Mouse (Mus musculus): ENCODE measurements around the gene Nudt3.

Gene Nudt3

DNA sequence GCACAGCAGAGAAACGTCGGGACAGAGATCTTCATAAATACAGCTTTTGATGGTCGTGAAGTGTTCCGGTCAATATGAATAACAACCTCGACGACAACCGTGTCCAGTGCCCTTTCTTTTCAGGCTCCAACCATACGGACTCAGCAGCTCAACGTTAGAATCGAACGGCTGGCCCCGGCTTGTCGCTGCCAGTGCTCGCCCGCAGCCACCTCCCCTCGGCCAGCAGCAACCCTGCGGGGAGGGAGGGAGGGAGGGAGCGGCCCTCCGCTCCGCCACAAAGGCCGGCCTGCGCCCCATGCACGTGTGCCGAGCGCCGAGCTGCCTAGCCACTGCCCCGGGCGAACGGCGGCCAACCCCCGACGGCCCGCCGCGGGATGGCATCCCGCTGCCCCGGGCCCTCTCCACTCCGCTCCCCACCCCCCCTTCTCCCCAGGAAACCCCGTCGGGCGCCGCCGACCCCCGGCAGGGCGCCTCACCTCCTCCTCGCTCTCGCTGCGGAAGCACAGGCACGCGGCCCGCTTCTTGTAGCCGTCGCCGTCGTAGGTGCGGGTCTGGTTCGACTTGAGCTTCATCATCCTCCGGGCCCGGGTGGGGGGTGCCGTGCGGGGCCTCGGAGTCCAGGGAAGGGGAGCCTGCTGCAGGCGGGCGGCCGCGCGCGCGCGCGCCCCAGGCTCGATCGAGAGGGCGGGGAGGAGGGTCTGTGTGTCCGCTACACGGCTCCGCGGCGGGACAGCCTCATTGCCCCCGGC is 510 bp downstream of the Nudt3 start:
- H3K36me3 ChIP-seq (ENCODE audit: control insufficient read depth, insufficient read depth, low read length, poor library complexity, severe bottlenecking), result no peaks in the 10 kb centered on the region
- DNase-seq (ENCODE audit: low read depth, low spot score), result peak; percentile 59
- H3K27me3 ChIP-seq (ENCODE audit: control insufficient read depth, insufficient read depth, low read length, poor library complexity, severe bottlenecking), result no peaks in the 10 kb centered on the region

DNA sequence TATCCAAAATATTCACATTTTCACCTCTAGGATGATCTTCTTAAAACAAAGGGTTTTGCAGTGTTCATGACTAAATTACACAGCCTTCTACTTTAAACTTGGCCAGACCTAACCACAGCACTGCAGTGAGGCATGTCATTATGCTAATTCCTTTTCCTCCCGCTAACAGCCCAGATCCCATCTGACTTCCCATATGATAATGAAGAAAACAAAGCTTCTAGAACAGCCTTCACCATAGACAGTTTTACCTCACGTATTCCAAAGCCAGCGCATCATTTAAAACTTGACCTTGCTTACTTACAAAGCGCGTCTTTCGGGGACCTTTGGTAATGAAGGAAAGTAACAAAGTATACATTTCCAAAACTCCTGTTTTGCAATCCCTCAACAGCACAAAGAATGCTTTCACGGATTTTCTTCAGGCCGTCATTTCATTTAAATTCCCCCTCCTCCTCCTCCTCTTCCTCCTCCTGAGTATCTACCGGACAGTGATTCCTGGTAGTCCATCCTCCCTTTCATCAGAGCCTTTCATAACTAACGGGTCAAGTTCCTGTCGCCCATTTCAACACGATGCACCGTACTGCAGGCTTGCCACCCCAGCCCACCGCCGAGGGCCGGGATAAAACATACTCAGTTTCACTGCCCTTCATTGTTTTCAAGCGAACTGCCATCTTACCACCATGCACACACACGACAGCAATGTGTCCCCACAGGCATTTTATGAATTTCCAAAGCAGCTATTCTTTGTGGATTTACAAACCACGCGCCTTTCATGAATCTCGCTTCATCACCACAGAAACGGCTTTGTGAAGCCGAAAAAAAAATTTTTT is 1.4 kb downstream of the Nudt3 start:
- no peaks in the 10 kb centered on the region for H3K27me3 ChIP-seq (ENCODE audit: control insufficient read depth, insufficient read depth, low read length, poor library complexity, severe bottlenecking)
- DNase-seq (ENCODE audit: low read depth, low spot score), result no peak
- H3K36me3 ChIP-seq (ENCODE audit: control insufficient read depth, insufficient read depth, low read length, poor library complexity, severe bottlenecking), result no peaks in the 10 kb centered on the region

DNA sequence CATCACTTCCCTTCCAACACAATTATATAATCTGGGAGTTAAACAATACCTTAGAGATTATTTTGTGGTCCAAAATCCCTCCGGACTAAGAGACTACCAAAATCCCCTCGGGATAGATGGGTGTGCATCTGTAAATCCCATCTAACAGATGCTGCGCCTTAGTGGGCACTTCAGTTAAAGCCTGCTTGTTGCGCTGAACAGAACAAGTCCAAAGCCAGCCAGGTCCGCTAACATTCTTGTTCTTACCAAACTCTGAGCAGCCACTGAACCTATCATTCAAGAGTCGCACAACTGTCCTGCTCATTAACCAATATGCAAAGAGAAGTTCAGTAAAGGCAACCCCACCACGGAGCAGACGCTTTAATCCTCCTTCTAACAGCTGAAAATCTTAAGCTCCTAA is 2.1 kb downstream of the Nudt3 start:
- Histone ChIP-seq H3K27me3 (ENCODE audit: control insufficient read depth, insufficient read depth, low read length, poor library complexity, severe bottlenecking) (no peaks in the 10 kb centered on the region), H3K36me3 (ENCODE audit: control insufficient read depth, insufficient read depth, low read length, poor library complexity, severe bottlenecking) (no peaks in the 10 kb centered on the region)
- no peak for DNase-seq (ENCODE audit: low read depth, low spot score)

DNA sequence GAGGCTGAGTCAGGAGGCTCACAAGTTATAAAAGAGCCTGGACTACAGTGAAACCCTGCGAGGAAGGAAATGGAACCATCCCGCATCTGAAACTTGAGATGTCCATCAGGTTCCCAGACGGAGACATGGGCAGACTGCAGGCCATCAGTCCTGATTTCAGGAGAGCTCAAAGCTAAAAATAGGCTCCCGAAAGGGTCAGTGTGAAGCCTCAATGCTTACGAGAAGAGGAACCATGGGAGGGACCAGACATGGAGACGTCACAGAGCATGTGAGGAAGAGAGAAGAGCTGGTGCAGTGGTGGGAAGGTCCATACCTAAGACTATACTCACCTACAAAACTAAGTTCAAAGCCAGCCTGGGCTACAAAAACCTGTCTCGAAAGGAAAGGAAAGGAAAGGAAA is 7.9 kb downstream of the Nudt3 start:
- no peak for DNase-seq (ENCODE audit: low read depth, low spot score)

DNA sequence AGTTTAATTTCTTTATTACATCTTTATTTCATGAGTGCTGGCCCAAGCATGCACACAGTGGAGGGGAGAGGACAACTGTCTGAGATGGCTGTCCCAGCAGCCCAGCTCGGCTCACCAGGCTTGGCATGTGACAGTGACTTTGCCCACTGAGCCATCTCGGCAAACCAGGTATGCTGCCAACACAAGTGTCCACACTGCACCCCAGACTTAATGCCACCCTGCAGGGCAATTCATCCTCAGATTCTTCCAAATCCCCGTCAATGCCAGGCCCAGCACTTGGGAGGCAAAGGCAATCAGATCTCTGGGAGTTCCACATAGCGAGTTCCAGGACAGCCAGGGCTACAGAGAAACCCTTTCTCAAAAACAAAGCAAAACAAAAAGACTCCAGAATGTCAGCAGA is 10.3 kb downstream of the Nudt3 start:
- Histone ChIP-seq H3K36me3 (ENCODE audit: control insufficient read depth, insufficient read depth, low read length, poor library complexity, severe bottlenecking) (no peaks in the 10 kb centered on the region), H3K27me3 (ENCODE audit: control insufficient read depth, insufficient read depth, low read length, poor library complexity, severe bottlenecking) (no peaks in the 10 kb centered on the region)
- DNase-seq (ENCODE audit: low read depth, low spot score), result no peak

More for the DNA sequence above, 7.9 kb downstream of the Nudt3 start:
- H3K27me3 ChIP-seq (ENCODE audit: control insufficient read depth, insufficient read depth, low read length, poor library complexity, severe bottlenecking), result no peaks in the 10 kb centered on the region
- no peaks in the 10 kb centered on the region for H3K36me3 ChIP-seq (ENCODE audit: control insufficient read depth, insufficient read depth, low read length, poor library complexity, severe bottlenecking)

DNA sequence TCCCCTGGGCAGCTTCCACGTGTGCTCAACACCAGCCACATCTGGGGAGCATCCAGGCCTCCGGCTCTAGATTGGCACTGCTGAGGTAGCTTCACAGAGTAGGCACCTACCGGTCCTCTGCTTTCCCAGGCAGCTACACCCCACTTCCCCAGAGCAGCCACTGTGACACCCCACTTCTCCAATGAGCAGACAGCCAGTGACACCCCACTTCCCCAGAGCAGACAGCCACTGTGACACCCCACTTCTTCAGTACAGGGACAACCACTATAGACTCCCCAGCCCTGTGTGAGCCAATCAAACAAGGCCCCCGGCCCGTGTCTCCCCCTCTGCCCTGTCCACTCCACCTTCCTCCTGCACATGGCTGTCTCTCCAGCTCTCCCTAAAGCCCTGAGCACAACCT is 11.3 kb downstream of the Nudt3 start:
- peak; percentile 24 for DNase-seq (ENCODE audit: low read depth, low spot score)
- Histone ChIP-seq H3K36me3 (ENCODE audit: control insufficient read depth, insufficient read depth, low read length, poor library complexity, severe bottlenecking) (no peaks in the 10 kb centered on the region), H3K27me3 (ENCODE audit: control insufficient read depth, insufficient read depth, low read length, poor library complexity, severe bottlenecking) (no peaks in the 10 kb centered on the region)

DNA sequence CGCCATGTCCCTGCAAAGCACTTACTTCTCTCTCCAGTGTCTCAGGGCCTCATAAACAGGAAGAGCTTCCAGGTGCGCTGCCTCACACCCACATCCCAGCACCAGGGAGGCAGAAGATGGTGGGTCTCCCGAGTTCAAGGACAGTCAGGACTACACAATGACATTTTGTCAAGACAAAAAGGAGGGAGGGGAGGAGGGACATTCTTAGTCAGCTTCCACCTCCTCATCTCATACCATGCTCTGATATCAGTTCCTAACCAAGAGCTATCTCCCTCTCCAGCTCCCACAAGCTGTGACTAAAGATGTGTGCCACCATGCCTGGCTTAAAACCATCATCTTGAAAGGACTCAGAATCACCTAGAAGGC is 11.8 kb downstream of the Nudt3 start:
- Histone ChIP-seq H3K36me3 (ENCODE audit: control insufficient read depth, insufficient read depth, low read length, poor library complexity, severe bottlenecking) (no peaks in the 10 kb centered on the region), H3K27me3 (ENCODE audit: control insufficient read depth, insufficient read depth, low read length, poor library complexity, severe bottlenecking) (no peaks in the 10 kb centered on the region)

DNA sequence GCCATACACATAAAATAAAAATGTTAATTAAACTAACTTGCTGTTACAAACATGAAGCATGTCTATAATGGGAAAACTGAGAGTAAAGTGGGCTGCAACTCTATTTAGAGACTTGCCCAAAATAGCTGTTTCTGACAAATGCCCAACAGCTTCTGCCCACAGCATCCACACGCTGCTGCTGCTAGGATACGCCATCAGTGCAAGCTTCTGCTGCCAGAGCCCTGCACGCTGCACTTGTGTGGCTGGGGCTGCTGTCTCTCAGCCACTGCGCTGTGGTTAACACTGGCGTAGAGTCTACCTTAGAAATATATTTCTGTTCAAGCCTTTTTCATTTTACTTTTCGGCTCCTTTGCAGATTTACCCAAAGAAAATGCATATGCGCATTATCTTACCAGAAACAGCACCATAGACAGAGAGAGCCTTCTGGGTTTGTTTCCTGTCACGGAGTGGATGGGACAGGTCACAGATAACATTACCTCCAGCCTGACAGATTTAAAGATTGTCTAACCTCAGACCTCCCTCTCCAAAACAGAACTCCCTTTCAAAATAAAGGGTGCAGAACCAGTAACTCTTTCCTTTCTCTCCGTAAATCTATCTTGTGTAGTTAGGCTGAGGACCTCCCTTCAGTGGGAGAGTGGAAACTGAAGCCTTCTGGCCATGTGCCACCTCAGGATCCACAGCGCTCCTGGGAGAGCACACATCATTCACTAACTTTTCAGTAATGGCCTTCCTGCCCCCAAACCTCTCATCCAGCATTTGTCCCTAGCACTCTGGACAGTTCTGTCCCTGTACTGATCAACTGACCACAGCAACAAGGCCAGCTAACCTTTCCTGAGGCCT is 12.4 kb downstream of the Nudt3 start:
- Histone ChIP-seq H3K36me3 (ENCODE audit: control insufficient read depth, insufficient read depth, low read length, poor library complexity, severe bottlenecking) (no peaks in the 10 kb centered on the region), H3K27me3 (ENCODE audit: control insufficient read depth, insufficient read depth, low read length, poor library complexity, severe bottlenecking) (no peaks in the 10 kb centered on the region)
- DNase-seq (ENCODE audit: low read depth, low spot score), result no peak

More for the DNA sequence above, 11.8 kb downstream of the Nudt3 start:
- no peak for DNase-seq (ENCODE audit: low read depth, low spot score)

DNA sequence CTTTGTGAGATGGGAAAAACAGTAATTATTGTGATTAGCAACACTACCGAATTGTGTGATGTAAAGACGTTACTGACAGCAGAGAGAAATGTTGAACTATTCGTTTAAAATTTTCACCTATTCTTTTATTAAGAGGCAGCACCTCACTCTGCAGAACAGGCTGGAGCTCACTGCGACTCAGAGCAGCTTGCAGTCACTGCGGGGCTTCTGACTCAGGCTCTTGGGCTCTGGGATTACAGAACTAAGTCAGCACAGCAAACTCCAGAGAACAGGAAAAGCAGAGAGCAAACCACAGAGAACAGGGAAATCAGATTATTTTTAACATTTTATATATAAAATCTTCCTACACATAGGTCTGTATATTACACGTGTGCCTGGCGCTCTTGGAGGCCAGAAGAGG is 13.7 kb downstream of the Nudt3 start:
- no peaks in the 10 kb centered on the region for H3K27me3 ChIP-seq (ENCODE audit: control insufficient read depth, insufficient read depth, low read length, poor library complexity, severe bottlenecking)
- DNase-seq (ENCODE audit: low read depth, low spot score), result no peak
- no peaks in the 10 kb centered on the region for H3K36me3 ChIP-seq (ENCODE audit: control insufficient read depth, insufficient read depth, low read length, poor library complexity, severe bottlenecking)

DNA sequence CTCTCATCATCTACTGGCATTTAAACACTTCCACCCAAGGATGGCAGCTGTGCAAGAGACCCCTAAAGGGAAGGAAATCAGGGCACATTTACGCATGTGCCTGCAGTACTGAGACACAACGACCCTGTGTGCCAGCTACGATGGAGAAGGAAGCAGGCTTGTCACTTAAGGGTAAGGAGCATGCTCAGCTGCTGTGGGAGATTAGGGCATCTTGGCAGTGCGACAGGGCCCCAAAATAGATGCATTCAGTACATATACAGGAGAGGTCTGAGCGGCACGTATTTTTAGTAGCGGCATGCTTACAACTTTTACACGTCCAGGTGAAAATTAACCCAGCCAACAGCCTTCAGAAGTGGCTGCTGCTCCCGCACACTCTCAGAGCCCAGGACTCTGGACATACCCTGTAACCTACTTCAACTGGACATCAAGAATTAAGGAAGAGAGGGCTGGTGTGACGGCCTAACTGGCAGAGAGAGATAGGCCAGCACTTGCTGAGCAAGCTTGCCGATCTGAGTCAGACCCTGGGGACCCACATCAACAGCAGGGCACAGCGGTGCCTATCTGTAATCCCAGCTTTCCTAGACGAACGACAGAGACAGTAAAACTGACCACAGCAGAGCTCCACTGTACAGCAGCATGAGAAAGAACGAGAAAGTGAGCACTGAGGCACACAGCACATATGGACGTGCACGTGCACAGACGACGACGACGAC is 19.6 kb downstream of the Nudt3 start:
- Histone ChIP-seq H3K27me3 (ENCODE audit: control insufficient read depth, insufficient read depth, low read length, poor library complexity, severe bottlenecking) (no peaks in the 10 kb centered on the region), H3K36me3 (ENCODE audit: control insufficient read depth, insufficient read depth, low read length, poor library complexity, severe bottlenecking) (no peaks in the 10 kb centered on the region)
- no peak for DNase-seq (ENCODE audit: low read depth, low spot score)

DNA sequence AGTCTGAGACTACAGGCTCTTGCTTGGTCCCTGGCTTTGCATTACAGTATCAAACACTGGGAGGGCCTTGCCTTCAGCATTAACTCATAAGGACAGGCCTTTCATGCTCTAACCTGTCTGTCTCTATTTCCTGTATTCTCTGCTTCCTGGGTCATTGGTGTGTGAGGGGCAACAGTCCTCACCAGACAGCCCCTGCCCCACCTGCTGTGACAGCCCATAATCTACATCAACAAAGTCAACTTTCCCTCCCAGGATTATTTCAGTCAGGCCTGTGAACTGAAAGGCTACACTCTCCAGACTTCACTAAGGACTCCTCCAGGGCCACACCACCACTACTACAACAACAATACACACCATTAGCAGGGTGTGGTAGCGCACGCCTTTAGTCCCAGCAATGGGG is 20.3 kb downstream of the Nudt3 start:
- Histone ChIP-seq H3K27me3 (ENCODE audit: control insufficient read depth, insufficient read depth, low read length, poor library complexity, severe bottlenecking) (no peaks in the 10 kb centered on the region), H3K36me3 (ENCODE audit: control insufficient read depth, insufficient read depth, low read length, poor library complexity, severe bottlenecking) (no peaks in the 10 kb centered on the region)
- DNase-seq (ENCODE audit: low read depth, low spot score), result no peak

DNA sequence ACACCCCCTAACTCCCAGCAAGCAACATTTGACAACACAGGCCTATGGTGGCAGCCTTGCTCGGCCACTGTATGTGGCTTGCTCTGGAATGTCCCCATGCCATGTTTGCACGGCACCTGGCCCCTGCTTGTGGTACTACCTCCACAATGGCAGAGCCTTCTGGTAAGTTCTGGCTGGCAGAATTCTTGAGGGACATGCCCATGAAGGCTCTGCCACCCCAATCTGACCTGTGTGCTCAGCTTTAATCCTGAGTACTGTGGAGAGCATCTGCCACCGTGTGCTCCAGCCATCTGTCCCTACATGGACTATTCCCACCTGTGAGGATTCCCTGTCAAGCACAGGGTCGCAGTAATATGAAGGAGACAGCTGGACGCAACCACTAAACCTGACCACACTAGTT is 22.4 kb downstream of the Nudt3 start:
- peaks cover 2% of the 10 kb centered on the region; the same call in 1 of the 2 replicates for H3K36me3 ChIP-seq (ENCODE audit: control insufficient read depth, insufficient read depth, low read length, poor library complexity, severe bottlenecking)
- no peak for DNase-seq (ENCODE audit: low read depth, low spot score)
- no peaks in the 10 kb centered on the region for H3K27me3 ChIP-seq (ENCODE audit: control insufficient read depth, insufficient read depth, low read length, poor library complexity, severe bottlenecking)

DNA sequence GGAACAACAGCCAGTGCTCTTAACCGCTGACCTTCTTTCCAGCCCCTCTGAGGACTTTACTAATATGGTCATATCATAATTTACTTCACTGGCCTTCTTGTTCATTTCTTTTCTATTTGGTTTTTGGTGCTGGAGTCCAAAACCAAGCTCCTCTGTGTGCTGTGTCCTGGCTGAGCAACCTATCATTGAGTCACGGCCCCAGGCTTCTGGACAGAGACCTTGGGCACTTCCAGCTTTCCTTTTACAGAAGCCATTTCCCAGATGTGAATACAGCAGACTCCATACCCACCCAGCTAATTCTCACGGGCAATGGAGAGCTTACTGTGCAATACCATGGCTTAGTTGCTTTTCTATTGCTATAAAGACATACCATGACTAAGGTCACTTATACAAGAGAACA is 23.0 kb downstream of the Nudt3 start:
- DNase-seq (ENCODE audit: low read depth, low spot score), result no peak
- peaks cover 3% of the 10 kb centered on the region for H3K36me3 ChIP-seq (ENCODE audit: control insufficient read depth, insufficient read depth, low read length, poor library complexity, severe bottlenecking)
- no peaks in the 10 kb centered on the region for H3K27me3 ChIP-seq (ENCODE audit: control insufficient read depth, insufficient read depth, low read length, poor library complexity, severe bottlenecking)

DNA sequence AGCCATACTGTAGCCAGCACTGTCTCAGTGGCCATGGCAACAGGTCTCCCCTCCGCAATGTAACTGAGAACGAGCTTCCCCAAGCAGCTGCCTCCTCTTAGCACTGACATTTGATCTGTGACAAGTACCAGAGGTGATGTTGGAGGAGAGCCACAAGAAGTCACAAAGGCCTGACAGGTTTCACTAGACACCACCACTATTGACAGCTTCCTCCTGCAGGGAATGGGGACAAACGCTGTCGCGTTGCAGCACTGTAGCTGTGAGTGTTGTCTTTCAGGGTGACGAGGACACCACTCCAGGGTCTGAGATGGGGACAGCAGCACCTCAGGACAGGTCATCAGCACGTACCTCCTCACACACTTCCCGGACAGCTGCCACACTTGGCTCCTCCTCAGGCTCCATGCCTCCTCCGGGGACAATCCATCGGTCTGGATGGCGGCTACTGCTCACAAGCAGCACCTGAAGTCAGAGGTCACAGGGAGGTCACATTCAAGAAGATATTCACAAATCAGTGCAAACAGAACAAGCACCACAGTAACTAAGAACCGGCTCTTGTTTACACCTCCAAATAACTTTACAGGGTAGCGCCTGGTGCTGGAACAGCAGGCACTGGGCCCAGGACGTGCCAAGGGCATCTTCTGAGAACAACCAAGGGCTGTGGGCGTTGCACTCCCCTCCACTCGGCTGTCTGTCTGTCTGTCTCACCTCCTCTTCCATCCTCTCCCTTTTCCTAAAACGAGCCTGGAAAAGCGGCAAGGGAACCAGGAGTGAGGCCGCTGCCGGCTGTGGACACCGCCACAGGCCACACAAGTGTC is 26.7 kb downstream of the Nudt3 start:
- DNase-seq (ENCODE audit: low read depth, low spot score), result no peak
- Histone ChIP-seq H3K36me3 (ENCODE audit: control insufficient read depth, insufficient read depth, low read length, poor library complexity, severe bottlenecking) (peaks cover 3% of the 10 kb centered on the region), H3K27me3 (ENCODE audit: control insufficient read depth, insufficient read depth, low read length, poor library complexity, severe bottlenecking) (no peaks in the 10 kb centered on the region)
